Mouse (Mus musculus): ENCODE measurements around the gene Scml4. TPM values are rescaled to one million over a fixed set of nuclear protein-coding genes. Genes with fewer than 3 reads are reported as not detected.

The Scml4 gene
- polyA plus RNA-seq, 1 experiment from 2014 or later = 10.6 TPM

DNA sequence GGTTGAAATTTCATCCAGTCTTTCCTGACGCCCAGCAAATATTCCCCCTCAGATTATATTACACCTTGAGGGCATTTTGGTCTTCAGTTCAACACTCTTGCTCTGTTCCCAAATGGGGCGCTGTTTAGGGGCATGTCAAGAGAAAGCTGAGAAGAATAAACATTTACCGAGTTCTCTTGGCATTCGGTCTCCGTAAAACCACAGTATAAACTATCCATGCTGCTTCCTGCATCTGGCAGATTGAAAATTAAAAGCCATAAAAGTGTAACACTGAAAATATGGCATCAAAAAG lies 143.2 kb downstream of the Scml4 start:
- H3K27me3 ChIP-seq = no peaks in the 10 kb centered on the region
- no peak overlapping the region for H3K9ac ChIP-seq
- no peaks in the 10 kb centered on the region for H3K36me3 ChIP-seq
- H3K4me3 ChIP-seq = no peak overlapping the region
- 59% methylated on average over 5 of the region's 5 CpGs for WGBS
- H3K4me2 ChIP-seq = no peak overlapping the region
- ATAC-seq (ENCODE audit: low FRiP score, low read depth) = no peak
- no peak overlapping the region for H3K27ac ChIP-seq (replicated peaks)
- no peaks in the 10 kb centered on the region for H3K9me3 ChIP-seq
- peaks cover 9% of the 10 kb centered on the region; the same call in 1 of the 2 replicates for H3K4me1 ChIP-seq (replicated peaks)

DNA sequence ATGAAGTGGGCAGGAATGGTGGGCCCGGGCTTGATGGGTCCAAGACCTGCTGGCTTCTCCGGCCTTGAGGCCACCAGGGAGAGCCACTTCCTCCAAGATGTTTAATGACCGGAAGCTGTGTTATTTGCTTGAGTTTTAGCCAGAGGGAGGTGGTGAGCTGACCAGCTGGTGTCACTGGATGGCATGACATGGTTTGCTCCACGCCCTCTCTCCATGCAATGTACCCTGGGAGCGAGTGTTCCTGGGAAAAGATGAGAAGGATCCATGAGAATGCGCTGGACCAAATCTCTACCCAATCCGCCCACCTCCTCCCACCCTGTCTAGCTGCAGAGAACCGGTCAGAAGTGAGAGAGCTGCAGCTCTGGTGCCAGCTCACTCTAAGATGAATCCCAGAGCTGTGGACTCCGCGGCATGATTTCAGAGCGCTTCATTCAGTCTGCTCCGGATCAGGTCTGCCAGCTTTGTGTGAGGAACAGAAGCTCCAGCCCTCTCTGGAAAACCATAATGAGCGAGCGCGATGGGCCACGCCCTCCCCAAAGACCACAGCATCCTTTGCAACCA lies 144.1 kb downstream of the Scml4 start:
- H3K4me1 ChIP-seq (replicated peaks) = peaks cover 9% of the 10 kb centered on the region; the same call in 1 of the 2 replicates
- ATAC-seq (ENCODE audit: low FRiP score, low read depth) = no peak
- no peaks in the 10 kb centered on the region for H3K9me3 ChIP-seq
- WGBS = 85% methylated on average over 16 of the region's 16 CpGs
- H3K36me3 ChIP-seq = no peaks in the 10 kb centered on the region
- no peaks in the 10 kb centered on the region for H3K27me3 ChIP-seq
- H3K4me2 ChIP-seq = no peak overlapping the region
- H3K27ac ChIP-seq (replicated peaks) = no peak overlapping the region
- H3K9ac ChIP-seq = no peak overlapping the region
- no peak overlapping the region for H3K4me3 ChIP-seq

GRCm38 (mm10) chr10:43005031-43005430 lies 144.9 kb downstream of the Scml4 start:
- H3K27ac ChIP-seq (replicated peaks) = no peak overlapping the region
- H3K36me3 ChIP-seq = no peaks in the 10 kb centered on the region
- no peak for ATAC-seq (ENCODE audit: low FRiP score, low read depth)
- H3K4me2 ChIP-seq = no peak overlapping the region
- H3K27me3 ChIP-seq = no peaks in the 10 kb centered on the region
- WGBS = 78% methylated on average over 4 of the region's 4 CpGs
- no peaks in the 10 kb centered on the region for H3K9me3 ChIP-seq
- no peak overlapping the region for H3K4me3 ChIP-seq
- H3K4me1 ChIP-seq (replicated peaks) = peaks cover 9% of the 10 kb centered on the region; the same call in 1 of the 2 replicates
- H3K9ac ChIP-seq = no peak overlapping the region

GRCm38 (mm10) chr10:43005677-43006076 lies 145.5 kb downstream of the Scml4 start:
- WGBS = 84% methylated on average over 7 of the region's 7 CpGs
- Histone ChIP-seq H3K9ac (no peak overlapping the region), H3K27ac (replicated peaks) (no peak overlapping the region), H3K4me1 (replicated peaks) (peaks cover 9% of the 10 kb centered on the region; the same call in 1 of the 2 replicates), H3K9me3 (no peaks in the 10 kb centered on the region), H3K4me2 (no peak overlapping the region), H3K4me3 (no peak overlapping the region), H3K27me3 (no peaks in the 10 kb centered on the region), H3K36me3 (no peaks in the 10 kb centered on the region)
- no peak for ATAC-seq (ENCODE audit: low FRiP score, low read depth)

DNA sequence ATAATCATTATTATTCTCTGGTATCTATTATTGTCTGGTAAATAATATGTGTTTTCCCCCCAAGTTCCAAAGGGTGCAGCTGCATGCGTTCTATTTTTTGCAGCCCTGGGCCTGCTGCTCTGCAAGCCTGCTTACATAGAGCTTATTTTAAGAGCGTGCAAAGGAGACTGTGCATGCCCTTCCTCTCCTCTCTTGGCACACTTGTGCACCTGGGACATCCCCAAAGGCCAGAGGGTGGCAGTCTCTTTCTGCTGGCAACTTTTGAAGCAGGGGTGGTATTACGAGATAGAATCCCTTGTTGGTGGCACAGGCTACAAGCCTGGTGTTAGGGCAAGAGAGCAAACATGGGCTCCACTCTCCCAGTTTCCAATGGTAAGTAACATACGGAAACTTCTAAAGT lies 146.4 kb downstream of the Scml4 start:
- 81% methylated on average over 4 of the region's 4 CpGs for WGBS
- H3K4me2 ChIP-seq = no peak overlapping the region
- H3K9me3 ChIP-seq = no peaks in the 10 kb centered on the region
- H3K4me3 ChIP-seq = no peak overlapping the region
- no peak overlapping the region for H3K27ac ChIP-seq (replicated peaks)
- no peak overlapping the region for H3K9ac ChIP-seq
- no peaks in the 10 kb centered on the region for H3K36me3 ChIP-seq
- no peak for ATAC-seq (ENCODE audit: low FRiP score, low read depth)
- peaks cover 9% of the 10 kb centered on the region; the same call in 1 of the 2 replicates for H3K4me1 ChIP-seq (replicated peaks)
- no peaks in the 10 kb centered on the region for H3K27me3 ChIP-seq

GRCm38 (mm10) chr10:43008116-43008515 lies 147.9 kb downstream of the Scml4 start:
- Histone ChIP-seq H3K27me3 (no peaks in the 10 kb centered on the region), H3K36me3 (no peaks in the 10 kb centered on the region), H3K4me3 (no peak overlapping the region), H3K27ac (replicated peaks) (no peak overlapping the region), H3K4me1 (replicated peaks) (peaks cover under 1% of the 10 kb centered on the region; the same call in 1 of the 2 replicates), H3K9me3 (no peaks in the 10 kb centered on the region), H3K4me2 (no peak overlapping the region), H3K9ac (no peak overlapping the region)
- WGBS = 68% methylated on average over 11 of the region's 11 CpGs
- no peak for ATAC-seq (ENCODE audit: low FRiP score, low read depth)

Other genes starting within 250 kb of the Scml4 start
- gene Sec63, start 98.9 kb upstream of the Scml4 start, polyA plus RNA-seq (2015; fragmentation: Nextera tagmentation; extraction: Ambion mirVana) = 18.8 and 20.7 TPM in 2 replicates

Measured in hindbrain, embryonic 15.5 days (tissue).